Mouse (Mus musculus) intestine, embryonic 14.5 days (tissue): Measurements from ENCODE around the gene Ptchd4. TPM values are rescaled to one million over a fixed set of nuclear protein-coding genes. Genes with fewer than 3 reads are reported as not detected.

Experiments
- ATAC-seq: fragments of 200-750 bp; cut with Nextera tagmentation; replicated peaks from 2 replicates; pipeline ENCODE4 v1.8.0; 2017; ENCODE audit warnings: low read depth, moderate number of reproducible peaks, moderate TSS enrichment, moderate library complexity; ENCODE audit not compliant: low FRiP score, low TSS enrichment
- DNase-seq: peaks from one replicate; pipeline ENCODE4 v3.0.0-alpha.2; 2018; ENCODE audit warnings: low spot score
- H3K27ac ChIP-seq: fragments of 300-500 bp; sonication (generic); 2 replicates; pipeline ENCODE4 v1.5.1; 2014; ENCODE audit warnings: low read depth, mild to moderate bottlenecking, control low read depth
- H3K27me3 ChIP-seq: fragments of 300-500 bp; sonication (generic); replicated peaks from 2 replicates; pipeline ENCODE4 v1.6.1; 2014; ENCODE audit warnings: low read length, control low read depth; ENCODE audit not compliant: control insufficient read depth, insufficient read depth
- H3K36me3 ChIP-seq: fragments of 300-500 bp; sonication (generic); 2 replicates; pipeline ENCODE4 v1.6.1; 2014; ENCODE audit warnings: low read length, control low read depth; ENCODE audit not compliant: control insufficient read depth, insufficient read depth
- H3K4me1 ChIP-seq: fragments of 300-500 bp; sonication (generic); replicated peaks from 2 replicates; pipeline ENCODE4 v1.6.1; 2014; ENCODE audit warnings: low read length, control low read depth, mixed read lengths; ENCODE audit not compliant: control insufficient read depth, insufficient read depth
- H3K4me2 ChIP-seq: fragments of 300-500 bp; sonication (generic); 2 replicates; pipeline ENCODE4 v1.6.1; 2014; ENCODE audit warnings: low read length
- H3K4me3 ChIP-seq: fragments of 300-500 bp; sonication (generic); 2 replicates; pipeline ENCODE4 v1.5.1; 2014; ENCODE audit warnings: low read depth, low read length, control low read depth, mixed read lengths
- H3K9ac ChIP-seq: fragments of 300-500 bp; sonication (generic); 2 replicates; pipeline ENCODE4 v1.6.1; 2014; ENCODE audit warnings: mild to moderate bottlenecking, low read length
- H3K9me3 ChIP-seq: fragments of 300-500 bp; sonication (generic); 2 replicates; pipeline ENCODE4 v1.6.1; 2016; ENCODE audit warnings: low read length, control low read depth; ENCODE audit not compliant: control insufficient read depth
- WGBS: fragments of 180-500 bp; shearing (Covaris S2); extraction: QIAGEN DNeasy Blood & Tissue Kit; methylation state at CpG from one replicate; pipeline ENCODE4 v1.1.7; 2014; 5-methylcytosine and 5-hydroxymethylcytosine counted together
- polyA plus RNA-seq: library from polyadenylated mRNA; unstranded; fragments of >200 nt; fragmentation: Nextera tagmentation; extraction: Ambion mirVana; gene quantifications from 2 replicates; pipeline ENCODE4 v1.2.1, GENCODE M21; 2014

The Ptchd4 gene
- polyA plus RNA-seq, 1 experiment from 2014 or later: 0.22 TPM

- WGBS: 71% methylated on average over 4 of the region's 4 CpGs
- H3K4me3 ChIP-seq: no peak overlapping the region
- no peak overlapping the region for H3K4me2 ChIP-seq
- no peak overlapping the region for H3K9ac ChIP-seq
- DNase-seq: no peak
- no peaks in the 10 kb centered on the region for H3K36me3 ChIP-seq
- no peaks in the 10 kb centered on the region for H3K27me3 ChIP-seq
- H3K9me3 ChIP-seq: no peaks in the 10 kb centered on the region
- ATAC-seq: no peak
- no peak overlapping the region for H3K27ac ChIP-seq
- no peaks in the 10 kb centered on the region for H3K4me1 ChIP-seq
Observed at GRCm38 (mm10) chr17:42303062-42303577, 12.6 kb upstream of the Ptchd4 start.

DNA sequence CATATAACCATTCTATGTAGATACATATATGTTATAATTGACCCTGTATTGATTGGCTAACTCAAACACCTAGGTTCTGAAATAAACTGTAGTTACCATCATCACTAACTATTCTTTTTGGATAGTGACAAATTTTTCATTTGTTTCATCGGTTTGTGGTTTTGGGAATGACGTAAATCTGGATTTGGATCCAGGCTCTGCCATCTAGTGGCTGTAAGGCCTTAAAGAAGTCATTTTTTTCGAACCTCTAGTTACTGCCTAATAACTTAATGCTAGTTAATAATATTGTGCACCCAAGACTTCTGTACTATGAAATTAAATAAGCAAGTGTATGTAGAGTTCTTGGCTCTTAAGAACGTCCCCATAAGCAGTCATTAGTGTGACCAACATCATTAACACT, 11.5 kb upstream of the Ptchd4 start:
- Histone ChIP-seq H3K4me2 (no peak overlapping the region), H3K27me3 (no peaks in the 10 kb centered on the region), H3K4me1 (no peaks in the 10 kb centered on the region), H3K36me3 (no peaks in the 10 kb centered on the region), H3K4me3 (no peak overlapping the region), H3K9ac (no peak overlapping the region), H3K9me3 (no peaks in the 10 kb centered on the region), H3K27ac (no peak overlapping the region)
- DNase-seq (no peak), ATAC-seq (no peak)
- WGBS: 65% methylated on average over 4 of the region's 4 CpGs

DNA sequence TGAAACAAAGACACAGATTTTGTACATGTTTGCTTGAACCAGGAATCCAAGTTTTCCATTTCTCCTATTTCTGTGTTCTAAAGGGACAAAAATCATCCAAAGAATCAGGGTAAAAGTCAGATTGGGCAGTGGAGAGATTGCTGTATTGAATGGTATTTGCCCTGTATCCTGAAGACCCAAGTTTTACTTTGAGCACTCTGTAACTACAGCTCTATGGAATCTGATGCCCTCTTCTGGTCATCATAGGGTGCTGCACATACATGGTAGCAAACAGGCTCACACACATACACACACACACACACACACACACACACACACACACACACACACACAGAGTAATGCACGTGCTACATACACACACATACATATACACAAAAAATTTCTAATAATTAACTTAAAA, 8.7 kb upstream of the Ptchd4 start:
- Histone ChIP-seq H3K27ac (no peak overlapping the region), H3K36me3 (no peaks in the 10 kb centered on the region), H3K27me3 (no peaks in the 10 kb centered on the region), H3K9me3 (no peaks in the 10 kb centered on the region), H3K4me2 (no peak overlapping the region), H3K4me1 (no peaks in the 10 kb centered on the region), H3K9ac (no peak overlapping the region), H3K4me3 (no peak overlapping the region)
- 94% methylated on average over 1 of the region's 1 CpGs for WGBS
- ATAC-seq (no peak), DNase-seq (no peak)

DNA sequence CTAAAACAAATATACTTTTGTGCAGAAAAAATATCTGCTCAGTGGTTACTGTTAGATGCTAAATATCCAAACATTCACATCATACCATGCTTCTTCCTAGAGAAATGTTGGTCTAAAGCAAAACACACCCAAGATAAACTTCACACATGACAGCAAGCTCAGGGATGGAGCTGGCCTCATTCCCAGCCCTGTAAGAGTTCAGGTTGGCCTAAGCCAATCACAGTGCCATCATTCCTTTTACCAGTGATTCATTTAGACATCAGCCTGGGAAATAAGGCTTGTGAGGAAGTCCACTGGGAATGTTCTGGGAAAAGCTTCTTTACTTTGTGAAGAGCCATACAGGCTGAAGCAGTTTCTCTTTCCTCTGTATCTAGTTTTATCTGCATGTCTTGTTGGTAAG, 5.6 kb upstream of the Ptchd4 start:
- no peak for DNase-seq
- no peak overlapping the region for H3K4me2 ChIP-seq
- H3K4me3 ChIP-seq: no peak overlapping the region
- H3K4me1 ChIP-seq: no peaks in the 10 kb centered on the region
- no peak for ATAC-seq
- H3K27me3 ChIP-seq: no peaks in the 10 kb centered on the region
- no peaks in the 10 kb centered on the region for H3K9me3 ChIP-seq
- H3K27ac ChIP-seq: no peak overlapping the region
- no peak overlapping the region for H3K9ac ChIP-seq
- no peaks in the 10 kb centered on the region for H3K36me3 ChIP-seq

- H3K9ac ChIP-seq: no peak overlapping the region; the same call in 1 of the 2 replicates
- DNase-seq: peak; percentile 65
Observed at GRCm38 (mm10) chr17:42316612-42316982, 850 bp downstream of the Ptchd4 start.

GRCm38 (mm10) chr17:42335787-42336186, 20.0 kb downstream of the Ptchd4 start:
- Histone ChIP-seq H3K9me3 (no peaks in the 10 kb centered on the region), H3K4me2 (no peak overlapping the region), H3K4me3 (no peak overlapping the region), H3K27me3 (no peaks in the 10 kb centered on the region), H3K36me3 (no peaks in the 10 kb centered on the region), H3K27ac (no peak overlapping the region), H3K9ac (no peak overlapping the region), H3K4me1 (no peaks in the 10 kb centered on the region)
- no peak for ATAC-seq
- no peak for DNase-seq

More at GRCm38 (mm10) chr17:42316612-42316982, 850 bp downstream of the Ptchd4 start:
- Histone ChIP-seq H3K4me2 (peak overlapping the region; percentile 94), H3K36me3 (no peaks in the 10 kb centered on the region), H3K9me3 (no peaks in the 10 kb centered on the region), H3K4me1 (no peaks in the 10 kb centered on the region), H3K27me3 (peaks cover 18% of the 10 kb centered on the region; the same call in 1 of the 2 replicates), H3K27ac (no peak overlapping the region), H3K4me3 (peak overlapping the region; percentile 41)
- WGBS: 1% methylated on average over 22 of the region's 22 CpGs
- ATAC-seq: peak; percentile 45

DNA sequence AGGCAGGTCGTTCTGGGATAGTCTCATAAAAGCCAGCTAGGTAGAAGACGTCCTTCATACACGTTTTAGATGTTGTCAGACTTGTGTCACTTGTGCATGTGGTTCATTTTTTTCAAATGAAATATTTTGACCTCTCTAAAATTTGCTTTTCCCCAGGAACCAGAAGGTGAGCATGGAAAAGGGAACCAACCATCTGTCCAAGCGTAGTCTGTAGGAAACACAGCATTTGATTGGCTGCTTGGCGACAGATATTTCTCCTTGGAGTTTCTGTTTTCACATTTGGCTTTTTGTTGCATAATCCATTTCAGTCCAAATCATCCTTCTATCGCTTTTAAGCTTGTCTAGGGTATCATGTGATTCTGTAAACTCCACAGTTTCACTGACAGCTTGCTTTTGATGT, 20.8 kb downstream of the Ptchd4 start:
- H3K27ac ChIP-seq: no peak overlapping the region
- H3K4me1 ChIP-seq: no peaks in the 10 kb centered on the region
- H3K27me3 ChIP-seq: no peaks in the 10 kb centered on the region
- H3K9me3 ChIP-seq: no peaks in the 10 kb centered on the region
- DNase-seq (no peak), ATAC-seq (no peak)
- 77% methylated on average over 6 of the region's 6 CpGs for WGBS
- no peak overlapping the region for H3K9ac ChIP-seq
- no peak overlapping the region for H3K4me2 ChIP-seq
- no peaks in the 10 kb centered on the region for H3K36me3 ChIP-seq
- H3K4me3 ChIP-seq: no peak overlapping the region

DNA sequence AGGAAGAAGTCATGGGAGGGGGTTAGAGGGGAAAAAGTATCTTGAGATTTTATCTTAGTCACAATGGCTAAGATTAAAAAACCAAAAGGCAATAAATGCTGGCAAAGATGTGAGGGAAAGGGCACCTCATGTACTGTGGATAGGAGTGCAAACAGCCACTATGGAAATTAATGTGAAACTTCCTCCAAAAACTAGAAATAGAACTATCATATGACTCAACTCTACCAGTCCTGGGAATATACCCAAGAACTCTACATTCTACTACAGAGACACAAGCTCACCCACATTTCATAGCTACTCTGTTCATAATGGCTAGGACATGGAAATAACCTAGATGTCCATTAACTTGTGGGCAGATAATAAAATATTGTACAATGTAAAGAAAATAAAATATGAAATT, 30.3 kb downstream of the Ptchd4 start:
- Histone ChIP-seq H3K9me3 (no peaks in the 10 kb centered on the region), H3K36me3 (no peaks in the 10 kb centered on the region), H3K4me3 (no peak overlapping the region), H3K4me2 (no peak overlapping the region), H3K9ac (no peak overlapping the region), H3K27me3 (no peaks in the 10 kb centered on the region), H3K4me1 (no peaks in the 10 kb centered on the region), H3K27ac (no peak overlapping the region)
- DNase-seq (no peak), ATAC-seq (no peak)

- Histone ChIP-seq H3K4me1 (no peaks in the 10 kb centered on the region), H3K36me3 (no peaks in the 10 kb centered on the region), H3K4me3 (no peak overlapping the region), H3K9me3 (no peaks in the 10 kb centered on the region), H3K9ac (no peak overlapping the region), H3K4me2 (no peak overlapping the region), H3K27me3 (no peaks in the 10 kb centered on the region), H3K27ac (no peak overlapping the region)
- 31% methylated on average over 1 of the region's 1 CpGs for WGBS
- DNase-seq (no peak), ATAC-seq (no peak)
Observed at GRCm38 (mm10) chr17:42358481-42358880, 42.7 kb downstream of the Ptchd4 start.
